Comparison of ENCODE assay signal across 10 mouse cellular contexts in genomic region chr13:72289093-72289501, GRCm38 (mm10).
A peak's percentile ranks its signal among the peaks of the same experiment; 100 is the strongest.
DNase-seq lines count a peak whose midpoint lies in the region; ATAC-seq and TF ChIP-seq lines count a peak whose summit lies in the region.
"Had no signal": no experiment of that assay in that cellular context is flagged by ENCODE, and none has a peak within 500 bp of the region (broad histone marks: within the 10 kb centered on the region; RNA-seq: fewer than 3 reads in every experiment).

No protein-coding gene starts in this region.

- DNase-seq in intestine, embryonic 14.5 days (ENCODE audit: low spot score), result peak; percentile 40
- peak; percentile 48 for DNase-seq in hindbrain, postnatal 0 days (ENCODE audit: low spot score)
- DNase-seq in frontal cortex, postnatal 25 days (ENCODE audit: low spot score in 2 of 2), result no peak
- no peak for DNase-seq in lung, postnatal 10 days
- DNase-seq: right cerebral cortex, adult 18-20 months had no signal

- H3K4me1 ChIP-seq in intestine, embryonic 14.5 days (replicated peaks; ENCODE audit: control insufficient read depth, insufficient read depth, low read length), result no peaks in the 10 kb centered on the region
- H3K4me1 ChIP-seq in intestine, embryonic 15.5 days (replicated peaks), result no peaks in the 10 kb centered on the region
- peaks cover 43% of the 10 kb centered on the region for H3K4me1 ChIP-seq in forebrain, embryonic 12.5 days
- no peaks in the 10 kb centered on the region for H3K4me1 ChIP-seq in hindbrain, postnatal 0 days (ENCODE audit: insufficient read depth, low read length)
- H3K4me1 ChIP-seq in neural tube, embryonic 12.5 days, result peaks cover 38% of the 10 kb centered on the region; the same call in 1 of the 2 replicates
- H3K4me1 ChIP-seq: megakaryocyte, embryonic 14.5 days had no signal

- 16% methylated on average over 10 of the region's 10 CpGs for WGBS in intestine, embryonic 14.5 days
- 21% methylated on average over 10 of the region's 10 CpGs for WGBS in intestine, embryonic 15.5 days
- 3% methylated on average over 10 of the region's 10 CpGs for WGBS in forebrain, embryonic 12.5 days
- 10% methylated on average over 10 of the region's 10 CpGs for WGBS in hindbrain, postnatal 0 days
- WGBS in neural tube, embryonic 12.5 days, result 3% methylated on average over 10 of the region's 10 CpGs

- no peak overlapping the region for H3K27ac ChIP-seq in intestine, embryonic 14.5 days (ENCODE audit: low read depth)
- no peak overlapping the region for H3K27ac ChIP-seq in intestine, embryonic 15.5 days
- H3K27ac ChIP-seq in forebrain, embryonic 12.5 days, result 0 out of 2 replicates have a peak overlapping the region, but pooled peaks have one; percentile 42
- no peak overlapping the region for H3K27ac ChIP-seq in hindbrain, postnatal 0 days
- no peak overlapping the region for H3K27ac ChIP-seq in neural tube, embryonic 12.5 days

- H3K27me3 ChIP-seq in intestine, embryonic 14.5 days (replicated peaks; ENCODE audit: control insufficient read depth, insufficient read depth, low read length), result peaks cover 9% of the 10 kb centered on the region; the same call in 1 of the 2 replicates
- H3K27me3 ChIP-seq in intestine, embryonic 15.5 days (replicated peaks), result no peaks in the 10 kb centered on the region; the same call in 1 of the 2 replicates
- peaks cover 75% of the 10 kb centered on the region for H3K27me3 ChIP-seq in forebrain, embryonic 12.5 days
- H3K27me3 ChIP-seq in hindbrain, postnatal 0 days (ENCODE audit: insufficient read depth, low read length), result peaks cover 7% of the 10 kb centered on the region
- H3K27me3 ChIP-seq in neural tube, embryonic 12.5 days (replicated peaks), result peaks cover 8% of the 10 kb centered on the region; the same call in 1 of the 2 replicates
- H3K27me3 ChIP-seq: megakaryocyte, embryonic 14.5 days had no signal

- no peak overlapping the region for H3K4me3 ChIP-seq in intestine, embryonic 14.5 days (ENCODE audit: low read depth, low read length)
- no peak overlapping the region for H3K4me3 ChIP-seq in intestine, embryonic 15.5 days (replicated peaks)
- 0 out of 2 replicates have a peak overlapping the region, but pooled peaks have one; percentile 1 for H3K4me3 ChIP-seq in forebrain, embryonic 12.5 days (replicated peaks)
- no peak overlapping the region for H3K4me3 ChIP-seq in hindbrain, postnatal 0 days (ENCODE audit: low read length)
- H3K4me3 ChIP-seq in neural tube, embryonic 12.5 days, result no peak overlapping the region
- H3K4me3 ChIP-seq: megakaryocyte, embryonic 14.5 days had no signal

- no peaks in the 10 kb centered on the region for H3K36me3 ChIP-seq in intestine, embryonic 14.5 days (ENCODE audit: control insufficient read depth, insufficient read depth, low read length)
- no peaks in the 10 kb centered on the region for H3K36me3 ChIP-seq in intestine, embryonic 15.5 days
- no peaks in the 10 kb centered on the region for H3K36me3 ChIP-seq in forebrain, embryonic 12.5 days (replicated peaks)
- H3K36me3 ChIP-seq in hindbrain, postnatal 0 days (ENCODE audit: insufficient read depth, low read length), result no peaks in the 10 kb centered on the region
- H3K36me3 ChIP-seq in neural tube, embryonic 12.5 days, result no peaks in the 10 kb centered on the region

- no peak overlapping the region for H3K4me2 ChIP-seq in intestine, embryonic 14.5 days (ENCODE audit: low read length)
- H3K4me2 ChIP-seq in intestine, embryonic 15.5 days (replicated peaks), result no peak overlapping the region
- peak overlapping the region; percentile 17 for H3K4me2 ChIP-seq in forebrain, embryonic 12.5 days
- peak overlapping the region; percentile 17; the same call in 1 of the 2 replicates for H3K4me2 ChIP-seq in hindbrain, postnatal 0 days (ENCODE audit: low read depth, low read length)
- peak overlapping the region; percentile 35 for H3K4me2 ChIP-seq in neural tube, embryonic 12.5 days (replicated peaks)

- H3K9me3 ChIP-seq in intestine, embryonic 14.5 days (ENCODE audit: control insufficient read depth, low read length), result no peaks in the 10 kb centered on the region
- no peaks in the 10 kb centered on the region for H3K9me3 ChIP-seq in intestine, embryonic 15.5 days
- no peaks in the 10 kb centered on the region for H3K9me3 ChIP-seq in forebrain, embryonic 12.5 days
- no peaks in the 10 kb centered on the region for H3K9me3 ChIP-seq in hindbrain, postnatal 0 days (ENCODE audit: low read length)
- no peaks in the 10 kb centered on the region for H3K9me3 ChIP-seq in neural tube, embryonic 12.5 days

- H3K9ac ChIP-seq in intestine, embryonic 14.5 days (ENCODE audit: low read length), result no peak overlapping the region
- no peak overlapping the region for H3K9ac ChIP-seq in intestine, embryonic 15.5 days
- no peak overlapping the region for H3K9ac ChIP-seq in forebrain, embryonic 12.5 days
- no peak overlapping the region for H3K9ac ChIP-seq in hindbrain, postnatal 0 days (replicated peaks; ENCODE audit: low read length)
- no peak overlapping the region for H3K9ac ChIP-seq in neural tube, embryonic 12.5 days

- ATAC-seq in intestine, embryonic 14.5 days (replicated peaks; ENCODE audit: low FRiP score, low TSS enrichment, low read depth), result no peak
- ATAC-seq in intestine, embryonic 15.5 days, result no peak
- peak; percentile 22 for ATAC-seq in forebrain, embryonic 12.5 days (ENCODE audit: low FRiP score)
- peak; percentile 46; the same call in 1 of the 2 replicates for ATAC-seq in hindbrain, postnatal 0 days
- ATAC-seq in neural tube, embryonic 12.5 days (ENCODE audit: low FRiP score, low read depth), result peak; percentile 79
- ATAC-seq in granulocyte monocyte progenitor cell, adult 5-6 weeks (replicated peaks; ENCODE audit: poor library complexity, severe bottlenecking), result no peak

- peak; percentile 63 for TF ChIP-seq CTCF in hindbrain, postnatal 0 days (IDR thresholded peaks at IDR 0.05; ENCODE audit: low read depth)

Comparison
In these comparisons a context has a peak if more than half of its experiments do, and no peak if none do; other contexts are left out.
1. ATAC-seq: peak in forebrain, embryonic 12.5 days (single experiment), hindbrain, postnatal 0 days (single experiment) and neural tube, embryonic 12.5 days (single experiment); none in intestine, embryonic 14.5 days (single experiment), intestine, embryonic 15.5 days (single experiment) and granulocyte monocyte progenitor cell, adult 5-6 weeks (single experiment).
2. DNase-seq: peak in intestine, embryonic 14.5 days (single experiment) and hindbrain, postnatal 0 days (single experiment); none in frontal cortex, postnatal 25 days (0 of 2) and lung, postnatal 10 days (single experiment).
3. H3K4me2 ChIP-seq: peak in forebrain, embryonic 12.5 days (single experiment), hindbrain, postnatal 0 days (single experiment) and neural tube, embryonic 12.5 days (single experiment); none in intestine, embryonic 14.5 days (single experiment) and intestine, embryonic 15.5 days (single experiment).